Mouse (Mus musculus): ENCODE data around the gene Zfp524.

The Zfp524 gene

DNA sequence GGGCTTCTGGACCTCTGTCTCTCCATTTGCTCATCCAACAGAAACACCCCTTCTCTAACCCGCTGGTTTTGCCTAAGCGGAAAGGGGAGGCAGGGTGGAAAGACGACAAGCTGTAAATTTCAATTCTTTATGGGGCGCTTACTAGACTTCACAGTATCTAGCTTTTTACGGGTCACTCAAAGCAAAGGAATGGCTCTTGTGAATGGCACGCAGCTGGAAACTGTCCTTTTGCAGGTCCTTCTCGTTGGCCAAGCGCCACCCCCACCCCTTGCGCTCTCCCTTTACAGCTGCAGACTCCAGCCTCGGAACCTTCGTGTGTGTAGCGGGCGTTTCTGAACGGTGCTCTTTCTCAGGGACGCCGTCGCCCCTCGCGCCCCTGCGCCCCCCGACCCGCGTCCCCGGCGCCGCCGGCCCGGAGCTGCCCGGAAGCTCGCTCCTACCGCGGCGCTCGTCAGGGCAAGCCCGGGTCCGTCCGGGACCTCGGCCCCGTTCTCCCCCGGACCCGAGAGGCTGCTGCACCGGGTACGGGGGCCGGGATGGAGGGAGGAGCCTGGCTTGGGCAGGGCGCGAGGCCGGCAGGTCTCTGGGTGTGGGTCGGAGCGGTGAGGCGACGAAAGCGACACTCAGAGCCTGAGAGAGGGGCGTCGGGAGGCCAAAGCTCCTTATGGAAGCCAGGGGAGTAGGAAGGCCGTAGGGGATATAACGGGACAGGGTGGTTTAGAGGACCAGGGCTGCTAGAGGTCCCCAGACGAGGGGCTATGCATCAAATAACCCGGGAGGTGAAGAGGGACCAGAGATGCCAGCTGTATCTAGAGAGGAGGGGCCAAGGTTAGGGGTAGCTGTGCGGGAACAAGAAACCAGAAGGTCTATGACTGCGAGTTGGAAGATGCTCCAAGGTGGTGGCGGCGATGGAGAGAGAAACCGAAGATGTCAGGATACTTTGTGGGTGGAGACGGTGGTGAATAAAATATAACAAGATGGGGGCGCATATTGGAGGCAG, 37.3 kb downstream of the Zfp524 start, which contains the start of gene Zfp580:
TSS of gene Zfp580 (plus strand) at position 346 of the 1,000 bp plus-strand sequence.
- DNase-seq (ENCODE audit: low spot score), result peak; percentile 72

DNA sequence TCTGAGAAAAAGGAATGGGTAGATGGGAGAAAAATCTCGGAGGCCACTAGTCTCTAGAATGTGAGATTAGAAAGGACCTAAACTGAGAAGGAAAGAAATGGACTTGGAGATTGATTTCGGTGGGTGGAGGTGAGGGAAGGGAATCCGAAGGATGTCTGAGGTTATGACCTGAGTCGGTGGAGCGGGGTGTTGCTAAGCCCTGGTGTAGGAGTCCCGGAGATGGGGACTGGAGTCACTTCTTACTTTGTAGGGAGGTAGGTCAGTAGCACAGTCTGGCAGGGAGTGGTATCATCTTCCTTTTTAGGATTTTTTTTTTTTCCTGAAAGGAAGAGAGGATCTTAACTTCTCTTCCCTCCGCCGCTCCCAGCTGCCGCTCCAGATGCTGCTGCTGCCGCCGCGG, 38.2 kb downstream of the Zfp524 start:
- DNase-seq (ENCODE audit: low spot score), result no peak

DNA sequence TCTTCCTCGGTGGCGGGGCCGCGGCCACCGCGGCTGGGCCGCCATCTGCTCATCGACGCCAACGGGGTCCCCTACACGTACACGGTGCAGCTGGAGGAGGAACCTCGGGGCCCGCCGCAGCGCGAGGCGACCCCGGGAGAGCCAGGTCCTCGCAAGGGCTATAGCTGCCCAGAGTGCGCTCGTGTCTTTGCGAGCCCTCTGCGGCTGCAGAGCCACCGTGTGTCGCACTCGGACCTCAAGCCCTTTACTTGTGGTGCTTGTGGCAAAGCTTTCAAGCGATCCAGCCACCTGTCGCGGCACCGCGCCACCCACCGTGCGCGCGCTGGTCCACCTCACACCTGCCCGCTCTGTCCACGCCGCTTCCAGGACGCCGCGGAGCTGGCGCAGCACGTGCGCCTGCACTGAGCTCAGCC, 38.7 kb downstream of the Zfp524 start:
- DNase-seq (ENCODE audit: low spot score), result no peak

DNA sequence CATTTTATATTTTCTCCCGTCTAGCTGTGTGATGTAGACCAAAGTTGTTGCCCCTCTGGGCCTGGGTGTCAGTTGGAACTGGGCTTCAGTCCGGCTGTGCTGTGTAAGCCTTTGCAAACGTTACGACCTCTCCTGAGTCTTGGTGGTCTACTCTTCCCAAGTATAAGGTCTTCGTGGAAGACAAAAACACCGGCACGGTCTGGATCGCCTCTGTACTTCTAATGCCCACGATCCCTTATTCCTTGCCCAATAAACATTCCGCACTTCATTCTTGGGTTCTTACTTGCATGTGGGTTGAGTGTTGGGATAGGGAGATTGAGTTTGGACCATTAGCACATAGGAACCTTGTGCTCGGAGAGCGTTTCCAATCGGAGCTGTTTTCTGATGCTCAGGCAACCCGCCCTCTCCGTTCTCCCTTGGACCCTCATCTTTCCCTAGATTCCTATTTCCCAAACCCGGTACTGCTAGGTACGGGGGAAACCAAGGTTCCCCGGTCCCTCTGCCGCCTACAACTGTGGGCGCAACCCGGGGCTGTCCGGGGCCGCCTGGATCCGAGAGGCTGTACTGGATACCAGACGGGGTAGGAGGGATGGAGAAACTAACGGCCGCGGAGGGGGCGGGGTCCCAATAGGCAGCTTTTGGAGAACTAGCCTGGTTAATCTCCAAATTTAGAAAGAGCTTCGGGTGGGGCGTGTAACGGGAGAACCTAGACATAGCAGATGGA, 39.4 kb downstream of the Zfp524 start:
- DNase-seq (ENCODE audit: low spot score), result no peak

DNA sequence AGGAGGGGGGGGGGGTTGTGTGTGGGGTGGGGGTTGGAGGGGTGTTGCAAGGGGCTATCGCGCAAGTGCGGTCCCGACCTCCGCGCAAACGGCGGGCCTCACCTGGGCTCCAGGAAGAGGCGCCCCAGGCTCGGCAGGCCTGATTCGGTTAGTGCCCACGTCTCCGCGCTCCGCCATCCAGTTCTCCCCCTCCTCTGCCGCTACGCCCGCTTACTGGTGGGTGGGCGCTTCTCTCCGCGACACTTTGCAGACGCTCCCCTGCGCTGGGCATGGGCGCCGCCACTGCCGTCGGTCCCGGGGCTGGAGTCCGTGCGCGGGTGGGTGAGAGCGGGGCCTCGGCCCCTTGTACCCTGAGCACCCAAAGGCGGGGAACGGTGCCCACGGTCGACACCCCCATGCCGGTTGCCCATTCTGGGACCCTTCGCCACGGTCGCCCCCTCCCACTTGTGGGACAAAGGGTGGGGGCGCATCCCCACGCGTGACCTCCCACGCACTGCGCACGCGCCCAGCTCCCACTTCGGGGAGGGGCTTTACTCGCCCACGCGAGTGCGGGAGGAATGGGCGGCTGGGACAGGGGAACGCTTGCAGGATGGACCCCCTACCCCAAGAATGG, 42.5 kb downstream of the Zfp524 start:
- DNase-seq (ENCODE audit: low spot score), result no peak

DNA sequence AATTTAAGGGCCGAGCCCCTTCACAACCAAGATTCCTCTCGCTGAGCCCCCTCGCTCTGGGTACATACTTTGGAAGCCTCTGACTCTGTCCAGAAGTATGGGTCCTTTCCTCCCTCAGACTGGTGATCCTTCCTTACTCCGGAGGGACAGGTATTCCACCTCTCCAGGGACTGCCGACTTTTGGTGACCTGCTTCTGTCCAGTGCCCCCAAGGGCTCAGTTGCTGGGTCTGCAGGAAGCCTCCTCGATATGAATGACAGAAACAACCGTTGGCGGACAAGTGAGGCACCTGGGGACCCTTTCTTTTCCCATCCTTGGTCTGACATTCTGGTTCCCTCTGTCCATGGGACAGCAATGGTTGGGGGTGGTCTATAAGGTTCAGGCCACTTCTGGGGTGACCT, 43.2 kb downstream of the Zfp524 start:
- DNase-seq (ENCODE audit: low spot score), result no peak

DNA sequence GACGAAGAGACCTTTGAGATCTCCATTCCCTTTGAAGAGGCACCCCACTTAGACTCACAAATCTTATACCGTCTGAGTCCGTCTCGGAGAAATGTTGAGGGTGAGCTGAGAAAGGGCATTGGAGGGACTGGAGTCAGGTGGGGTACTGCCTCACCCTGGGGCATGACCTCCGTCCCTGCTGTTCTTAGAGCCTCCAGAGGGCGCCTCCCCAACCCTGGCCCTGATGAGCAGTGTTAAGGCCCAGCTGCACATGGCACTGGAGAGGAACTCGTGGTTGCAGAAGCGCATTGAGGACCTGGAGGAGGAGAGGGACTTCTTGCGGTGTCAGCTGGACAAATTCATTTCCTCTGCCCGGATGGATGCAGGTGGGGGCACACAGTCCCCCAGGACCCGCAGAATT, 43.6 kb downstream of the Zfp524 start:
- DNase-seq (ENCODE audit: low spot score), result no peak

DNA sequence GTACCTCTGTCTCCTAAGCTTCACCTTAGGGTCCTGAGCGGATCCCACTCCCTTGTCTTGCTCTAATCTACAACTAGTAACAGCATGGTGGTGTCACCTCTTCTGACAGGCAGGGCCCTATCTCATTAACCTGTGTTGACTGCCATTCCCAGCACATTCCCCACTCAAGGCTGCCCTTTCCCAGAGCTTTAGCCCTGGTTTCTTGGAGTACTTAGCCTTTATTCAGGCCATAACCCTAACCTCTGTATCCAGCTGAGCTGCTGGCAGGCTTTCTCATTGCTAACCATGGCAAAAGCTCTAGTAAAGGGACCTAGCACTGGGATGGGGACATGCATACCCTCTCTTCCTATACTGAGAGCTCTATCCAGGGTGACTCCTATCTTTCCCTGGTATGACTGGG, 44.4 kb downstream of the Zfp524 start:
- no peak for DNase-seq (ENCODE audit: low spot score)

DNA sequence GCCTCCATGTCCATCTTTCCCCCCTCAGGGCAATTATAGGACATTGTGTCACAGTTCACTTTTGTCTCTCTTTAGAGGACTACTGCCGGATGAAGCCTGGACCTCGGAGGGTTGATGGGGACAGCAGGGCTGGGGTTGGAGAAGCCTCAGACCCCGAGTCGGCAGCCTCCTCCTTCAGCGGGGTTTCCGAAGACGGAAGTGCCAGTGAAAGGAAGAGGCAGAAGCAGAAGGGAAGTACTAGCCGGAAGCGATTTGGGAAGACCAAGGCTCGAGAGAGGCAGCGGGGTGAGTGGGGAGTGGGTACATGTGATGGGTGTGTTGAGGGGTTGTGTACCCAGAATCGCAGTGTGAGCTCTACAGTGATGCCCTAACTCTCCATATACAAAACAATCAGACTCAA, 45.2 kb downstream of the Zfp524 start:
- no peak for DNase-seq (ENCODE audit: low spot score)

DNA sequence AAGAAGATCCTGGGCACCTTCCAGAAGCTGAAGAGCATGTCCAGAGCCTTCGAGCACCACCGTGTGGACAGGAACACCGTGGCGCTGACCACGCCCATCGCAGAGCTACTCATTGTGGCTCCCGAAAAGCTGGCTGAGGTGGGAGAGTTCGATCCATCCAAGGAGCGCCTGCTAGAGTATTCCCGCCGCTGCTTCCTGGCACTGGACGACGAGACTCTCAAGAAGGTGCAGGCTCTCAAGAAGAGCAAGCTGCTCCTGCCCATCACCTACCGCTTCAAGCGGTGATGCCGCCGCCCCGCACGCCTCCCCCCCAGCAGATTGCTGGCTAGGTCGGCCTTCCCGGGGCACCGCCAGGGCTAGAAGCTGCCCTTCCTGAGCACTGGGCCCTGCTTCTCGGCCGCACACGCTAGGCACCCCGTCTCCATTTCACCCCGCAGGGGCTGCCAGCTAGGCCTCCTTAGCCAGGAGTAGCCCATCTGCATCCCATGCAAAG, 46.1 kb downstream of the Zfp524 start:
- DNase-seq (ENCODE audit: low spot score), result peak; percentile 65

DNA sequence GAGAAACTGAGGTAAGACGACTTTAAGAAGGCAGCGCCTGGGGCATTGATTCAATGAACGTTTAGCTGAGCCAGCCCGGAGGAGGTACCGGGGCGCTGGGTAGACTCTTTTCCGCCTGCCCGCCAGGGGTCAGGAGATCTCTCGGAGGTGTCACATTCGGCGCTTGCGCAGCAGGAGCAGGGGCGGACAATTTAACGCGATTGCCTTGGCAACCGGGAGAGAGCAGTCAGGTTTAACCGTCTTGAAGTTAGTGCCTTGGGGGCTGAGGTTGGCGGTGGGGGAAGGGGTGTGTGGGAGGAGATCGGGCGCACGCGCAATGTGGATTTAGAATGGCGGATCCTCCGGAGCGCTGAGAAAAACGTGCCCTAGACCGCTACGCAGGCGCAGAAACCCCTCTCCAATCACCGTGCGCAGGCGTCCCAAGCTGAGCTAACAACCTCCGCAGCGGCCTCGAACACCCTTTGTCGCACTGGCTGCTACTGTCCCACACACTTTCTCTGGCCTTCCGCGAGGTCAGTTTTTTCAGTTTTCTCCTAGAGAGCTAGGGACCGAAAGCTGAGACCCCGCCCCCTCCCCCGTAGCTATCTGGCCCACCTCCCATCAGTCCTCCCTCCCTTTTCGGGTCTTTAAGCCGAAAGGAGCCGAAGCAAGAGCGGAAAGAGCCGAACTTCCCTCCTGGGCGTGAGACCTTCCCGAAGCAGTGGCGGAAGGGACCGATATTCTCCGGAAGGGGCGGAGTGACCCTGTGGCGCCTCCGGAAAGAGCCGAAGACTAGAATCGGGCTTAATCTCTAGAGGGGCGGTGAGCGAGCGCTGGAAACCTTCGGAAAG, 46.9 kb downstream of the Zfp524 start:
- DNase-seq (ENCODE audit: low spot score), result peak; percentile 97

DNA sequence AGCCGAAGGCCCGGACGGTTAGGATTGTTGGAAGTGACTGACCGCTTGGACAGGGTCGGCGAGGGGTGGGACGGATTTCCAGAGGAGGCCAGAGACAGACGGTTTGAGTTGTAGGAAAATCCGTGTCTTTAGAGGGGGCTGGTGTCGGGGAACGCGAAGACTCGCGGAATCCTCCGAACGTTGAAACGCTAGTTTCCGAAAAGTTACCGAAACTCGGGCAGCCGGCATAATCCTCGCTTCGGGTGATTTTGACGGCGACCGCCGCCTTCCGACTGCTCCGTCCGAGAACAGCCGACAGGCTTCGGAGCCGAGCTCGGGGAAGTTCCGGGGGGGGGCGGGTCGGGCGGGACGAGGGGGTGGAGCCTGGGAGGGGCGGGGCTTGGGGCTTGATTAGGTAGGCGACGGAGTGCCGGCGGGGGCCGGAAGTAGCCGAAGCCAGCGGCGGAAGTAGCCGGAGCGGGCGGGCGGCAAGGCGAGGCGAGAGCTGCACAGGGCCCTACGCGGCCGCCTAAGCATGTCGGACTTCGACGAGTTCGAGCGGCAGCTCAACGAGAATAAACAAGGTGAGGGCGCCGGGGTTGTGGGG, 47.7 kb downstream of the Zfp524 start, which contains the start of gene U2af2:
TSS of gene U2af2 (plus strand) at position 370 of the 586 bp plus-strand sequence.
- peak; percentile 92 for DNase-seq (ENCODE audit: low spot score)

DNA sequence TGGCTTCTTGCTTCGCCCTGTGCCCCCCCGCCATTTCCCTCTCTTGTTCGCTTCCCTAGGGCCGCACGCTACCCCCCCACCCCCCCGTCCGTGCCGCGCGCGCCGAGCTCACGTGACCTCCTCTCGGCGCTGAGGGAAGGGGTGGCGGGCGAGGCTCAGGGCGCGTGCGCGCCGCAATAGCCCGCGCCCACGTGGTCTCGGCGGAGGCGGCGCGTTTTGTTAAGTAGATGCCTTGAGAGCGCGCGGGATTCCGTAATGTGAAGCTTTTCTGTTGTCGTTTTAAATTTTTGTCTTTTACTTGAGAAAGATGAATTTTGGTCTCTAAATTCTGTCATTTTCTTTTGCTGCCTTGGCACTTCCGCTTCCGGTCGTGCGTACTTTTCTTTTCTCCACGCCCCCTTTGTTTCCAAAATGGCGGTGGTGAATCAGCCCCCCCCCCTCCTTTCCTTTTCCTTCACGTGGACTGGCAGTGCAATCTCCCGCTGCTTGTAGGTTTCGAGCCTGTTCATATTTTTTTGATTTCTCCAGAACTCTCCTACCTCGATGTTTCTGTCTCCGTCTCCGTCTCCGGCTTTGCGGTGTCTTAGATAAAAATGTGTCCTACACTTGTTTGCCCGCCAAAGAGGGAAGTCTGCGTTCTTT, 48.3 kb downstream of the Zfp524 start:
- peak; percentile 56 for DNase-seq (ENCODE audit: low spot score)

DNA sequence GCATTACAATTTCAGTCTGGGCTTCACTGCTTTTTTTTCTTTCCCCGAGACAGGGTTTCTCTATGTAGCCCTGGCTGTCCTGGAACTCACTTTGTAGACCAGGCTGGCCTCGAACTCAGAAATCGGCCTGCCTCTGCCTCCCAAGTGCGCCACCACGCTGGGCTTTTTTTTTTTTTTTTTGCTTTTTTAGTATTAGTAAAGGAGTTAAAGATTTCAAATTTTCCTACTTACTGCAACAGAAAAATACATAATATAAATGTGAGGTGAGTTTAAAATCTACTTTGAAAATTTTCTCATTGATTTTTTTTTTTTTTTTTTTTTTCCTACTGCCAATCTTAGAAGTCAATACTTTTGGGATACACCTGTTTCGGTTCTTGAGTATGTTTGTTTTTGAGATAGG, 50.7 kb downstream of the Zfp524 start:
- no peak for DNase-seq (ENCODE audit: low spot score)

Measured in ovary, postnatal 14 days (tissue).